Mouse (Mus musculus) limb, embryonic 12.5 days (tissue): Measurements from ENCODE around the gene Arv1. TPM values are rescaled to one million over a fixed set of nuclear protein-coding genes. Genes with fewer than 3 reads are reported as not detected.
A peak's percentile ranks its signal among the peaks of the same experiment; 100 is the strongest.

ENCODE experiments used
- ATAC-seq: fragments of 200-750 bp; cut with Nextera tagmentation; 2 replicates; pipeline ENCODE4 v1.8.0; 2017; ENCODE audit warnings: low read depth, moderate TSS enrichment; ENCODE audit not compliant: insufficient number of reproducible peaks, insufficient read depth, low FRiP score, low TSS enrichment
- H3K27ac ChIP-seq: fragments of 300-500 bp; sonication (generic); 2 replicates; pipeline ENCODE4 v1.5.1; 2016; ENCODE audit warnings: mild to moderate bottlenecking, moderate library complexity
- H3K27me3 ChIP-seq: fragments of 300-500 bp; sonication (generic); 2 replicates; pipeline ENCODE4 v1.6.1; 2016; ENCODE audit warnings: mild to moderate bottlenecking, moderate library complexity
- H3K36me3 ChIP-seq: fragments of 300-500 bp; sonication (generic); 2 replicates; pipeline ENCODE4 v1.6.1; 2016; ENCODE audit warnings: mild to moderate bottlenecking, moderate library complexity
- H3K4me1 ChIP-seq: fragments of 300-500 bp; sonication (generic); replicated peaks from 2 replicates; pipeline ENCODE4 v1.6.1; 2016
- H3K4me2 ChIP-seq: fragments of 300-500 bp; sonication (generic); 2 replicates; pipeline ENCODE4 v1.6.1; 2016; ENCODE audit warnings: mild to moderate bottlenecking, moderate library complexity
- H3K4me3 ChIP-seq: fragments of 300-500 bp; sonication (generic); replicated peaks from 2 replicates; pipeline ENCODE4 v1.5.1; 2016; ENCODE audit warnings: mild to moderate bottlenecking
- H3K9ac ChIP-seq: fragments of 300-500 bp; sonication (generic); replicated peaks from 2 replicates; pipeline ENCODE4 v1.6.1; 2016; ENCODE audit warnings: mild to moderate bottlenecking, moderate library complexity
- H3K9me3 ChIP-seq: fragments of 300-500 bp; sonication (generic); 2 replicates; pipeline ENCODE4 v1.6.1; 2016; ENCODE audit warnings: mild to moderate bottlenecking, moderate library complexity
- WGBS: fragments of 180-500 bp; shearing (Covaris S2); methylation state at CpG from one replicate; pipeline ENCODE4 v1.1.7; 2016; 5-methylcytosine and 5-hydroxymethylcytosine counted together
- polyA plus RNA-seq: library from polyadenylated mRNA; unstranded; fragments of >200 nt; fragmentation: Nextera tagmentation; extraction: Ambion mirVana; gene quantifications from 2 replicates; pipeline ENCODE4 v1.2.1, GENCODE M21; 2016

The Arv1 gene
- polyA plus RNA-seq, 1 experiment from 2014 or later = 29.2 TPM

DNA sequence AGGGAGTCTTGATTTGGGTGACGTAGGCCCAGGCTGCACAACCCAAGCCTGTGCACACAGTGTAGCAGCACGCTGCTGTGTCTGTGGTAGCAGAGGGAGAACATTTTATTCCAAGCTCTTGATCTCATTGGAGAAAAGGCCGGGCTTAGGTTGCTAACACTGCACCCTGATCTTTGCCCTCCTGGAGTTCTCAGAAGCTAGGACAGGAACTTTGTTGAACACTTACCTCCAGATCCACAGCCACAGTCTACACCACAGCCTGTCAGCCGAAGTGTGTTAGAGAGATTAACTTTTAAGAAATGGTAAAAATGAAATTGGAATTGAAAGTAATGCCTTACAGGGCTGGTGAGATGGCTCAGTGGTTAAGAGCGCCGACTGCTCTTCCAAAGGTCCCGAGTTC is 2.4 kb downstream of the Arv1 start:
- WGBS = 94% methylated on average over 7 of the region's 7 CpGs
- ATAC-seq = no peak
- H3K27ac ChIP-seq = no peak overlapping the region

DNA sequence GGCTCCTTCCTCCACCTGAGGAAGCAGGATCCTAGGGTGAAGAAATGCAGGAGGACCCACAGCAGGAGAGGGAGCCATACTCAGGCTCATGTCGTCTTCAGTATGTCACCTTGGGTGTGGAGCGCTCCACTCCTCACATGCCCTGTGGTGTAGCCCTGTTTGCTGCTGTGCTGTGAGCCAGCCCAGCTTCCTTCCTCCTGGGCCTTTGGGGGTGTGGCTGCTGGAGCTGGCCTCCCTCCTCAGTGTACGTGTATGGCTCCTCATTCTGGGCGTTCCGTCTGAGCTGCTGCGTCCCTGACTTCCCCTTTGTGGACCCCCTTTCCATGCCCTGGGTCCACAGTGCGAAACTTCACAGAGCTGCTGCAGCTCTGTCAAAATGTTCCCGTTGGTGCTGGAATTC is 10.9 kb downstream of the Arv1 start:
- no peak for ATAC-seq
- 0 out of 2 replicates have a peak, but pooled peaks cover 3% of the 10 kb centered on the region for H3K4me1 ChIP-seq
- H3K27ac ChIP-seq = no peak overlapping the region
- no peaks in the 10 kb centered on the region for H3K9me3 ChIP-seq
- no peak overlapping the region for H3K4me2 ChIP-seq
- H3K4me3 ChIP-seq = no peak overlapping the region
- H3K36me3 ChIP-seq = peaks cover 76% of the 10 kb centered on the region
- no peaks in the 10 kb centered on the region for H3K27me3 ChIP-seq
- H3K9ac ChIP-seq = no peak overlapping the region
- 85% methylated on average over 8 of the region's 8 CpGs for WGBS

More for the DNA sequence above, 2.4 kb downstream of the Arv1 start:
- Histone ChIP-seq H3K9me3 (no peaks in the 10 kb centered on the region), H3K4me3 (no peak overlapping the region), H3K36me3 (peaks cover 38% of the 10 kb centered on the region), H3K9ac (no peak overlapping the region), H3K27me3 (no peaks in the 10 kb centered on the region), H3K4me1 (peaks cover 24% of the 10 kb centered on the region), H3K4me2 (no peak overlapping the region)

DNA sequence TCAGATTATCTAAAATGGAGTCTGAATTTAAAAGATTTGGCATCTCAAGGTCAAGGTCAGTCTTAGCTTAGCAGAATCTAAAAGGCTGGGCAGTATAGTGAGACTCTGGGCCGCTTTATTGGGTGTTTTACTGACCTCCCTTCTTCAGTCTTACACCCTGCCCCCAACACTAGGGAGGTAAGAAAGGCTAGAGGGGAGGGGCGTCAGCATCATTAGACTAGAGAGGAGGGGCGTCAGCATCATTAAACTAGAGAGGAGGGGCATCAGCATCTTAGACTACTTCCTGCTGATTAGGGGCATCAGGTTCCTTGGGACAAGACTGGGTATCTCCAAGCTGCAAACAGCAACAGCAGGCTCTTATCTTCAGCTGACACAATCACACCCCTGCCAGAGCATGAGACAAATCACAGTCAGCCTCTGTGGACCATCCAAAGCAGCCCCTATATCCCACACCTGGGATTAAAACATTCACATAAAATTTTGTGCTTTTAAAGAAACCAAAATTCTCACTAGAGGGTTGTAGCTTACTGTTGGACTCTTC is 13.5 kb downstream of the Arv1 start:
- no peaks in the 10 kb centered on the region for H3K9me3 ChIP-seq
- H3K27me3 ChIP-seq = no peaks in the 10 kb centered on the region
- H3K4me3 ChIP-seq = no peak overlapping the region
- WGBS = 57% methylated on average over 3 of the region's 3 CpGs
- no peak overlapping the region for H3K27ac ChIP-seq
- no peak overlapping the region for H3K9ac ChIP-seq
- peaks cover 63% of the 10 kb centered on the region for H3K36me3 ChIP-seq
- no peak for ATAC-seq
- 0 out of 2 replicates have a peak, but pooled peaks cover 3% of the 10 kb centered on the region for H3K4me1 ChIP-seq
- H3K4me2 ChIP-seq = no peak overlapping the region

GRCm38 (mm10) chr8:124739268-124739667 is 17.3 kb downstream of the Arv1 start:
- H3K4me2 ChIP-seq = no peak overlapping the region
- no peaks in the 10 kb centered on the region for H3K9me3 ChIP-seq
- H3K36me3 ChIP-seq = peaks cover 36% of the 10 kb centered on the region
- H3K27ac ChIP-seq = no peak overlapping the region
- no peak overlapping the region for H3K4me3 ChIP-seq
- WGBS = 91% methylated on average over 1 of the region's 1 CpGs
- H3K27me3 ChIP-seq = no peaks in the 10 kb centered on the region
- 0 out of 2 replicates have a peak, but pooled peaks cover 3% of the 10 kb centered on the region for H3K4me1 ChIP-seq
- H3K9ac ChIP-seq = no peak overlapping the region
- ATAC-seq = no peak

DNA sequence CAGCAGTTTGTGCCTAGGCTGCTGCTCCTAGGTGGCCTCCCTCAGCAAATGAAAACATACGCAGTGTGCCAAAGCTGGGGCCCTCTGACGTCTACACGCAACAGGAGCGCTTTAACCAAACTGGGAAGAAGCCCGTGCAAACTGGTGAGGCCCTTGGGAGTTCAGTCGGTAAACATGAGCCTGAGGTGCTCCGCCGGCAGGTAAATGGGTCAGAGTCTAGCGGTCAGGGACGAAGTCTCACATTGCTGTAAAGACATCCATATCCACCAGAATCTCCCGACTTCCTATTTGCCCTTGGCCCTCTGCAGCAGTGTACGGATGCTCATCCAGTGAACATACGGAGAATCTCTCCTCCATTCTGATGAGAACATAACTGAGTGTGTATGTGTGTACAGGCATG is 24.7 kb downstream of the Arv1 start:
- Histone ChIP-seq H3K36me3 (no peaks in the 10 kb centered on the region), H3K27ac (no peak overlapping the region), H3K9me3 (no peaks in the 10 kb centered on the region), H3K4me3 (no peak overlapping the region), H3K4me1 (peaks cover 13% of the 10 kb centered on the region), H3K4me2 (no peak overlapping the region), H3K9ac (0 out of 2 replicates have a peak overlapping the region, but pooled peaks have one; percentile 4), H3K27me3 (peaks cover 27% of the 10 kb centered on the region)
- 77% methylated on average over 13 of the region's 13 CpGs for WGBS
- ATAC-seq = no peak

- H3K4me2 ChIP-seq = peak overlapping the region; percentile 84
- no peak overlapping the region for H3K27ac ChIP-seq
- ATAC-seq = no peak
- peak overlapping the region; percentile 53 for H3K9ac ChIP-seq
- no peaks in the 10 kb centered on the region for H3K36me3 ChIP-seq
- peaks cover 63% of the 10 kb centered on the region for H3K27me3 ChIP-seq
- H3K4me3 ChIP-seq = peak overlapping the region; percentile 65
- peaks cover 19% of the 10 kb centered on the region for H3K4me1 ChIP-seq
- whole genome bisulfite sequencing = 0% methylated on average over 31 of the region's 31 CpGs
- no peaks in the 10 kb centered on the region for H3K9me3 ChIP-seq
Observed at GRCm38 (mm10) chr8:124751191-124751590, 29.3 kb downstream of the Arv1 start.

GRCm38 (mm10) chr8:124751709-124752173 is 29.8 kb downstream of the Arv1 start, which contains the start of gene Fam89a:
TSS of gene Fam89a (minus strand) at chr8:124751832.
- under 1% methylated on average over 38 of the region's 41 CpGs for WGBS

GRCm38 (mm10) chr8:124752325-124752862 is 30.5 kb downstream of the Arv1 start:
- WGBS = 28% methylated on average over 21 of the region's 21 CpGs
- Histone ChIP-seq H3K4me3 (peak overlapping the region; percentile 65), H3K27me3 (peaks cover 63% of the 10 kb centered on the region), H3K4me2 (peak overlapping the region; percentile 84), H3K36me3 (no peaks in the 10 kb centered on the region), H3K9ac (no peak overlapping the region), H3K9me3 (no peaks in the 10 kb centered on the region), H3K27ac (no peak overlapping the region), H3K4me1 (peaks cover 19% of the 10 kb centered on the region)
- ATAC-seq = no peak

More at GRCm38 (mm10) chr8:124751709-124752173, 29.8 kb downstream of the Arv1 start, which contains the start of gene Fam89a:
- peak within 1 kb of the TSS; percentile 65 for H3K4me3 ChIP-seq
- ATAC-seq = peak; percentile 63; the same call in 1 of the 2 replicates
- no peaks in the 10 kb centered on the region for H3K9me3 ChIP-seq
- H3K4me2 ChIP-seq = peak within 1 kb of the TSS; percentile 84
- H3K4me1 ChIP-seq = peaks cover 19% of the 10 kb centered on the region
- no peak within 1 kb of the TSS for H3K27ac ChIP-seq
- H3K9ac ChIP-seq = peak within 1 kb of the TSS; percentile 53
- H3K36me3 ChIP-seq = no peaks in the 10 kb centered on the region
- H3K27me3 ChIP-seq = peaks cover 63% of the 10 kb centered on the region

DNA sequence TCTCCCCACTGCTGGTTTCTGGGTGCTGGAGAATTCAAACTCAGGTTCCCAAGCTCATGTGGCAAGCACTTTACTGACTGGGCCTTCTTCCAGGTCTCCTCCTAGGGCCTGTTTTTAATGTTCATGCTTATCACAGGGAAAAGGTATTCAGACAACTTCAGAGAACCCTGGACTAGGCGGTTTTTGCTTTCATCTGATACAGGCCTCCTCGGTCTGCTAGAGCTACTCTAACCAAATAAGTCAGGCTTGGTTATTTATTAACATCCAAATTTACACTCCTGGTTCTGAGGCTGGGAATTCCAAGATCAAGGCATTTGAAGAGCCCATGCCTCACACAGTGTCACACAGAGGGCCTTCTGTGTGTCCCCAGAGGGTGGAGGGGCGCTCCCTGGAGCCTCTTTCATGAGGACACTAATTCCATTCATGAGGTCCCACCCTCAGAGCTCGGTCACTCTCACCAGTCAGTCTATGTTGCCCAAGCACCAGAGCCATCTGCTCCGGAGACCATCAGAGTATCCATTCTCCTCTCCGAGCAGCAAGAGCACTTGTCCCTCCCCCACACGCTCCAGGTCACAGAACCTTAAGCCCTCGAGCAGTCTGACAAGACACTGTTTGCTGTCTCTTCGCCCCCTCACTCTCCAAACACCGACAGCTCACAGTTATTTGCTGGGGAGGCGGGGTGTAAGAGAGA is 32.3 kb downstream of the Arv1 start:
- Histone ChIP-seq H3K36me3 (no peaks in the 10 kb centered on the region), H3K9me3 (no peaks in the 10 kb centered on the region), H3K4me2 (no peak overlapping the region), H3K4me3 (no peak overlapping the region), H3K27ac (no peak overlapping the region), H3K9ac (no peak overlapping the region), H3K4me1 (peaks cover 19% of the 10 kb centered on the region), H3K27me3 (peaks cover 61% of the 10 kb centered on the region)
- WGBS = 20% methylated on average over 11 of the region's 11 CpGs
- ATAC-seq = no peak

GRCm38 (mm10) chr8:124754792-124755190 is 32.9 kb downstream of the Arv1 start:
- 51% methylated on average over 4 of the region's 4 CpGs for WGBS
- Histone ChIP-seq H3K9me3 (no peaks in the 10 kb centered on the region), H3K27ac (no peak overlapping the region), H3K9ac (no peak overlapping the region), H3K4me3 (no peak overlapping the region), H3K4me2 (no peak overlapping the region), H3K36me3 (no peaks in the 10 kb centered on the region), H3K27me3 (peaks cover 55% of the 10 kb centered on the region), H3K4me1 (peaks cover 19% of the 10 kb centered on the region)
- no peak for ATAC-seq

DNA sequence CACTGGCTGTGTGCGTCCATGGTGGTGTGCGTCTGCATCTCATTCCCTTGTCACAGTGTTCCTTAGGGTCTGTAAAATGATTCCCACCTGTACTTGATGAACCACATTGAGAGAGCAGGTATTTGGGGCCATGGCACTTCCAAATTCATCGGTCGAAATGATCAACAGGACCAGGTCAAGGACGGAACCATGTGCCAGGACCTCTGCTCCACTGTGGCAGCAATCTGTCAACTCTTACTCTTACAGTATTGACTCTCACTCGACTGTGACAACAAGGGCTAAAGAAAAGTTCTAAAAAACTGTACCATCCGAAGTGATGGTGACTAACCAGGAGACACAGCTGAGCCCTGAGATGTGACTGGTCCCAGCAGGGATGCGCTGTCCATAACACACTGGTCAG is 33.5 kb downstream of the Arv1 start:
- Histone ChIP-seq H3K36me3 (no peaks in the 10 kb centered on the region), H3K4me3 (no peak overlapping the region), H3K9ac (no peak overlapping the region), H3K27ac (no peak overlapping the region), H3K4me1 (peaks cover 18% of the 10 kb centered on the region), H3K9me3 (no peaks in the 10 kb centered on the region), H3K4me2 (no peak overlapping the region), H3K27me3 (peaks cover 48% of the 10 kb centered on the region)
- no peak for ATAC-seq
- WGBS = 80% methylated on average over 8 of the region's 8 CpGs
